Mouse (Mus musculus): Measurements from ENCODE around the gene Lrrc1.

The Lrrc1 gene

GRCm38 (mm10) chr9:77461371-77461915 lies 83.2 kb downstream of the Lrrc1 start:
- DNase-seq: no peak

DNA sequence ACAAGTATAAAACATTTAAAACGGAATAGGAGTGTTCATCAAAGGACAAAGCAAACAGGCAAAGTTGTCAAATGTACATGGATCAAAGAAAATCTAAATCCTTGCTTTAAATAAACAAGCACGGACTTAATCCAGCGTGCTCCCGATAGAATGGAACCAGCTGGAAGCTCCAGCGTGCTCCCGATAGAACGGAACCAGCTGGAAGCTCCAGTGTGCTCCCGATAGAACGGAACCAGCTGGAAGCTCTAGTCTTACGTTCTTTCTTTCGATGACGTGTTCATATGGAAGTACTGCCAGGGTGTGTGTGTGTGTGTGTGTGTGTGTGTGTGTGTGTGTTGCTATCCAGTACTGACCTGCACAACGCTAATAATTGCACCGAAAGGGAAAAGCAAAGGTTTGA lies 84.3 kb downstream of the Lrrc1 start:
- DNase-seq: no peak

- no peak for DNase-seq
Observed at GRCm38 (mm10) chr9:77459365-77459764, 85.3 kb downstream of the Lrrc1 start.

- no peak for DNase-seq
Observed at GRCm38 (mm10) chr9:77456169-77456826, 88.4 kb downstream of the Lrrc1 start.

GRCm38 (mm10) chr9:77455439-77456168 lies 89.1 kb downstream of the Lrrc1 start:
- no peak for DNase-seq

DNA sequence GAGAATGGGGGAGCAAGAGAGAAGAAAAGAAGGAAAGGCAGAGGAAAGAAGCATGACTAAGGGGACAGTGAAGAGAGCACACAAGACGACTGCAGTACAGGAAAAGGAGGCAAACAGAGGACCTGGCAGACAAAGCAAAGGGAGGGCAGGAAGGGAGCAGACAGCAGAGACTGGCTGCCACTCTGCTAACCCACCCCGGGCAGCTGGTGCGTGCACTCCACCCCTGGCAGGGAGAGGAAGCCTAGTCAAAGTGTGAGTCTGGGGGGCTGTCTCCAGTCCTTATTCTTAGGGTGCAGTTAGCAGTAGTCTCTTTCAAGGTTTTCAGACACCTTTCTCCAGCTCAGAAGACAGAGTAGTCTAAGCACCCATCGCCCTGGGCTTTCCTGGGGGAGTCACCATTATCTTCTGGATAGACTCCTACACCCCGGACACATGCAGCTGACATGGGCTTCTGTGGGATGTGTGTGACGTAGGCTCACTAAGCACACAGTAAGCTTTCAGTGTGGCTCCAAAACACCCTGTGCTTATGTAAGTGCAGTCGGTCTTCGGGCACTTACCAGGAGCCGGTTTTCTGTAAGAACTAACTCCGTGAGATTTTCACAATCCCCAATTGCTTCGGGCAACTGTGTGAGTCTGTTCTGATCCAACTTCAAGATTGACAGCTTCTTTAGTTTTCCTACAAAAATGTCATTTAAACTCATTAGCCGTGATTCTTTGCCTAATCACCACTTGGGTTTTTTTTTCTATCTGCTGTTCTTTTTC lies 92.4 kb downstream of the Lrrc1 start:
- DNase-seq: no peak

- DNase-seq: no peak
Observed at GRCm38 (mm10) chr9:77450447-77450846, 94.2 kb downstream of the Lrrc1 start.

DNA sequence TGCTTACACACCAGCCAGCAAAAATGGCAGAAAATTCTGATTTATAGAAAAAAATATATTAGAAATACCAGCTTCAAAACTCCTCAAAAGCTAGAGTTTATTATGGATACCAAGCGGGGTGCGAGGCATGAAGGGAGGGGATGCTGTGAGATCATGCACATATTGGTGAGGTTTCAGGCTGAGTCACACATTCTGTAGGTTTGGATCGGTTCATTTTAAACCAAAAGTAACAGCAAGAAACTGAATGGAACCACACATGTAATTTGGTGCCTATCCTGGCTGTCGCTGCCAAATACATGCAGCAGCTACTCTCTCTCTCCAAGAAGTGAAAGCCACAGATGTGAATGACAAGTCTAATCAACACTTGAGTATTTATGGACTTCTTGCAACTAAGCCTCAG lies 99.8 kb downstream of the Lrrc1 start:
- no peak for DNase-seq

DNA sequence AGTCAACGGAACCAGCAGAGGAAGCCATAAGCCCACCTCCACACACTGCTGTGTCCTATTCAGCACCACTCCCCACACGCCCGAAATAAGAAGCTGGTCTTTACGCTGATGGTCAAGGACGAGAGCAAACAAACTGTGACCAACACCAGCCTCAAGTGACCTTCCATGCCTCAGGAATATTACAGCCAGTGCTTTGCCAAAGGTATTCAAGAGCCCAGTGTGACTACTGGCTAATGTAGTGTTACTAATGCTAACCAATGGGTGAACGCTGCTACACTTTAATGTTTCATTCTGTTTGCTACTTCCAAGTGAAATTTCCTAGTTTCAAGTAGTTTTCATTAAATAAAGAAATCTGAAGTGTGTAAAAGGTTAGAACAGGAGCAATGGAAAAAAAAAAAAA lies 105.3 kb downstream of the Lrrc1 start:
- DNase-seq: no peak

DNA sequence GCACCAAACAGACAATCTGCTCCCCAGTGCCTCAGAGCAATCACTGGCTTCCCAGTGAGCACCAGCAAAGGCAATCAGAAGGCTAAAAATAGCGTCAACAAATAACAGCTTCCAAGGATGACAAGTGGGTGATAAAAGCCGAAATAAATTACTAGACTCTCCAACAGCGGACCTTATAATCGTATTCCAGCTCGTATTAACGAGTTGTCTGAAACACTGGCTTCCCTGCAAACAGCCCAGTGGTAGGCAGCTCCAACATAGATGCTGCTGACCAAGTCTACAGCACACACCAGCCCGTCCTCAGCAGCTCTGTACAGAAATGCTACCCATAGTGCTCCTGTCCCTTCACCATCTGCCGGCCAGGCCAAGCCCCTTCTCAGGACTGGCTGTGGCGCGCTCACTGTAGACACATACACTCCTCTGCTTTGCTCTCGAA lies 105.8 kb downstream of the Lrrc1 start:
- DNase-seq: no peak

DNA sequence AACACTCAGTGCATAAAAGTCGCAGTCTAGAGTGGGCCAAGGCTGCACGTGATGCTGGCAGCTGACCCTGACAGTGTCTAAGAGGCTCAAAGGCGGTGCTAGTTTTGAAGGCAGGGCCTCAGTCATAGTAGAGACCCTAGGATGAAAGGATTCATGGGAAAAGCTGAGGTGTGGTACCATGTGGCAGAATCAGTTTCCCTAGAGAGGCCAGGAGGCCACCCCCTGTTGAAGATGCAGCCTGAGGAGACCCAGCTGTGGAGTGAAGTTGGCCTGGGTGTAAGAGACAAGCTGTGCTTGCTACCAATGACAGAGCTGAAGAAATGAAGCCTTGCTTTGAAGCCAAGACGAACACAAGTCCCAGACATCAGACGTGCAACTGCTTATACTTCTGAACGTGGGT lies 107.5 kb downstream of the Lrrc1 start:
- DNase-seq: no peak

DNA sequence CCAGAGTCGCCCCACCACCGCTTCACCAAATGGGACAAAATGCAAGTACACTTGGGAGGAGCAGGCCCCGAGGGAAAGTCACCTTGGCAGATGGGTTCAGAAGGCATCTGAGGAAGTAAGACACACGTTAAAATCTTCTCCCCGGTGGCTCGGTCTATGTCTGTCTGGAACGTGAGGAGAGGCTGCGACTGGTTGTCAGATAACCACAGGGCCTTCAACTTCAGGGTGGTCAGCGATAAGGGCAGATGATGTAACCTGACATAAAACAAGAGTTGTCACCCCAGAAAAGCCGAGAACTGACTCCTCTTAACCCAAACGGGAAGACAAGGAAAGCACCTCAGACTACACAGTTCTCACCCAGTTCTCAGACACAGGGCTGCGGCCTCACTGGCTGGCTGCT lies 109.7 kb downstream of the Lrrc1 start:
- DNase-seq: no peak

DNA sequence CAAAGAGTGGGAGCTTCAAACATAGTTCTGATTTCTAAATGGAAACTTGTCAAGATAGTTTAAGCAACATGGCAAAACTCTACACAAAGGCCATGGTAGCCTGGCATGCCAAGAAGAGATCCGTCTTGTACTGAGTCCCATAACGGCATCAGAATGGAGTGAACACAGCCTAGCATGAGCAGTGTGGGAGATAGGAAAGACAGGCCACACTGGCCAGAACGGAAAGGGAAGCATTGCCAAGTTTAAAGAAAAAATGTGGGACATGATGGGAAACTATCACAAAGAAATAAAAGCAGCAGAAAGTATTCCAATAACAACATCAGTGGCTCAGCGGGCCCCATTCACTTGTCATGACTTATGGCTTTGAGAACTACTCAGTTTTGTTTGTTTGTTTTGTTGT lies 111.2 kb downstream of the Lrrc1 start:
- no peak for DNase-seq

DNA sequence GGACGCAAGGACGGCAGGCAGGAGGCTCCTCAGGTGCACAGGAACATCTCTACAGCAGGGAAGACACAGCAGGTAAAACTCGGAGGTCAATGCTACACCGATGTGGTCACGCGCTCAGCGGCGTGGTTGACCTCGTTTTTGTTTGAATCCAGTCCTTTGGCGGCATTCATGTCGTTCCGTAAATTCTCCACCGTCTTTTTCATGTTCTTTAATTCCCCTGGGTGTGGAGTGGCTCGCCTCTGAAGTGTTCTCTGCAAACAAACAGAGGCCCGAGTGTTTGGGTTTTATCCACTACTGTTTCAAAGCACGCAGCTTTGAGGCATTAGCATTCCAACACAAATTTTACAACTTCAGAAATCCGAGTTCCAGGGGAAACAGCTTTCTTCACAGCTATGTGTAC lies 112.6 kb downstream of the Lrrc1 start:
- no peak for DNase-seq

- DNase-seq: no peak
Observed at GRCm38 (mm10) chr9:77430413-77431087, 114.1 kb downstream of the Lrrc1 start.

DNA sequence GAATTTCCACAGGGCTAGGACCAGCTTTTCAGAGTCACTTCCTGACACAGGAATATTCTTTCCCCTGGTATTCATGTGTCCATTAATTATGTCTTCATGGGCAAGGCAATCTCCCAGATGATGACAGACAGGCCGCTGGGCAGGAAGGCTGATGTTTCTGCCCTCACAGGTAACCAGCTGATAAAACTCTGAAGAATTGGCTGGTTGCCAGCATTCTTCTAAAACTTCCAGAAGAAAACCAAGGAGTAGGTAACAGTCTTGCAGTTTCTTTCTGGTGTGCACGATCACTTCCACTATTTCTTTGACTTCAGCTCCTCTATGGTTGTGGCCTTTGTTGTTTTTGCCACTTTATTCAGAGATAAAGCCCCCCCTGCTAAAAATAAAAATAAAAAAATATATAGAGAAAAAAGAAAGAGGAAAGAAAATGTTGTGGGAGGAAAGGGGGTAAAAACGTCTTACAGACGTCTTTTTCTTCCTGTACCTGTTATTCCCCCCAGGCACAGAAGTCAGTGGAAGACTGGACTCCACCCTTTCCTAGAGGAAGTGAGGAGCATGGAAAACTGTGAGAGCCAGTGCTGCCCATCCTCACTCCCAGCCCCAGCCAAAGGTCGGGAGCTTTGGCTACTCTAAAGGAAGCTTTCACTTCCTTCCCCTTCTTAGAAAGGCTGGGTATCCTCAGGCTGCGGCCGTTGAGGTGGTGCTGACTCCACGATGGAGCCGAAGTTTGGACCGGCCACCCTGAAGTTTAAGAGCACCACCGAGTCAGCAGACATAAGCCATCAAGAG lies 115.2 kb downstream of the Lrrc1 start:
- no peak for DNase-seq

DNA sequence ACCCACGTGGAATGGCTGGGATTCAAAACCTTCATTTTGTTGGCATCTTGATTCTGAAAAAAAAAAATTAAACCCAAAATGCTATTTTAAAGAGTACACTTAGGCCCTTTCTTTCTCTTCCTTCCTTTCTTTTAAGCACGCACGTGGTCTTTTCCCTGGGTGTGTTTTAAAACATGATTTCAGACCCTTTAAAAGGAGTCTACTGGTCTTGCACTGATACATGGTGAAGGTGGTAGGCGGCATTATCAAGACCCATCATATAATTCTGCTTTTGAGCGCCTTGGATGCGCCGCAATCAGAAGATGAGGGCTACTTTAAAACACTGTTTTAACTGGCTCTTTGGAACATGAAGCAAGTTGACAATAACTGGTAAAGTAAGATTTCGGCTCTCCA lies 115.9 kb downstream of the Lrrc1 start:
- DNase-seq: no peak

- DNase-seq: no peak
Observed at GRCm38 (mm10) chr9:77428115-77428747, 116.4 kb downstream of the Lrrc1 start.

GRCm38 (mm10) chr9:77427292-77428114 lies 117.2 kb downstream of the Lrrc1 start:
- no peak for DNase-seq

DNA sequence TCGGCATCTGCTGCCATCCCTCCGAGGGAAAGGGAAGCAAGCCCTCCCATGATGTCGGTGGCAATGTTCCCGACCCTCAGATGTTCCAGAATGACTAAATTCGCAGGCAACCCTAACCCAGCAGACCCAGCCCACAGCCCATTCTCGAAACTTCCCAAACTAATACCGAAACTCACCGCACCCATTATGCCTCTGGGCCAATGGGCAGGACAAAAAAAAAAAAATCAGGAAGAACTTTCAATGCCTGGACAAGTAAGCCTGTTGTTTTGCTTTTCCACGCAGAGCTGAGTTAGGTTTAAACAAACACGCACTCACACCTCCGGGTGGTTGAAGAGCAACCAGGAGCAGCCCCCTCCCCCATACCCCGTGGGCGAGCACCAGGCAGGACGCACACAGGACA lies 118.6 kb downstream of the Lrrc1 start:
- no peak for DNase-seq

- DNase-seq: no peak
Observed at GRCm38 (mm10) chr9:77425553-77425952, 119.1 kb downstream of the Lrrc1 start.
